Mouse (Mus musculus) hindbrain, embryonic 11.5 days (tissue): Measurements from ENCODE around the gene Moxd1. TPM values are rescaled to one million over a fixed set of nuclear protein-coding genes. Genes with fewer than 3 reads are reported as not detected.
A peak's percentile ranks its signal among the peaks of the same experiment; 100 is the strongest.
"Not testable (repeated sequence)": the region's sequence is repeated elsewhere in the genome, so short reads cannot be mapped to it uniquely, and the experiment has no call there.

Source experiments
- ATAC-seq: fragments of 200-750 bp; cut with Nextera tagmentation; 2 replicates; pipeline ENCODE4 v1.8.0; 2017; ENCODE audit warnings: mild to moderate bottlenecking, moderate TSS enrichment, moderate library complexity; ENCODE audit not compliant: low FRiP score
- DNase-seq: peaks from one replicate; pipeline ENCODE4 v3.0.0-alpha.2; 2015; ENCODE audit warnings: low spot score
- H3K27ac ChIP-seq: fragments of 300-500 bp; sonication (generic); 2 replicates; pipeline ENCODE4 v1.5.1; 2014; ENCODE audit warnings: mild to moderate bottlenecking, low read depth, low read length
- H3K27me3 ChIP-seq: fragments of 300-500 bp; sonication (generic); 2 replicates; pipeline ENCODE4 v1.6.1; 2014; ENCODE audit warnings: mild to moderate bottlenecking, low read length, moderate library complexity, mixed read lengths; ENCODE audit not compliant: control insufficient read depth, insufficient read depth
- H3K36me3 ChIP-seq: fragments of 300-500 bp; sonication (generic); 2 replicates; pipeline ENCODE4 v1.6.1; 2014; ENCODE audit warnings: mild to moderate bottlenecking, low read length, moderate library complexity, mixed read lengths; ENCODE audit not compliant: control insufficient read depth, insufficient read depth
- H3K4me1 ChIP-seq: fragments of 300-500 bp; sonication (generic); replicated peaks from 2 replicates; pipeline ENCODE4 v1.6.1; 2014; ENCODE audit warnings: low read length, mixed read lengths; ENCODE audit not compliant: control insufficient read depth, insufficient read depth
- H3K4me2 ChIP-seq: fragments of 300-500 bp; sonication (generic); replicated peaks from 2 replicates; pipeline ENCODE4 v1.6.1; 2014; ENCODE audit warnings: mild to moderate bottlenecking, low read depth, low read length
- H3K4me3 ChIP-seq: fragments of 300-500 bp; sonication (generic); 2 replicates; pipeline ENCODE4 v1.5.1; 2014; ENCODE audit warnings: low read depth, low read length
- H3K9ac ChIP-seq: fragments of 300-500 bp; sonication (generic); 2 replicates; pipeline ENCODE4 v1.6.1; 2014; ENCODE audit warnings: low read depth, low read length
- H3K9me3 ChIP-seq: fragments of 300-500 bp; sonication (generic); 2 replicates; pipeline ENCODE4 v1.6.1; 2016; ENCODE audit warnings: low read length; ENCODE audit not compliant: control insufficient read depth
- WGBS: fragments of 180-500 bp; shearing (Covaris S2); extraction: QIAGEN DNeasy Blood & Tissue Kit; methylation state at CpG from one replicate; pipeline ENCODE4 v1.1.7; 2014; 5-methylcytosine and 5-hydroxymethylcytosine counted together
- polyA plus RNA-seq: library from polyadenylated mRNA; unstranded; fragments of >200 nt; fragmentation: Nextera tagmentation; extraction: Ambion mirVana; gene quantifications from 2 replicates; pipeline ENCODE4 v1.2.1, GENCODE M21; 2014

The Moxd1 gene
- polyA plus RNA-seq, 1 experiment from 2014 or later, result 20.2 TPM

GRCm38 (mm10) chr10:24296608-24297007, 73.3 kb downstream of the Moxd1 start:
- Histone ChIP-seq H3K36me3 (no peaks in the 10 kb centered on the region), H3K4me1 (no peaks in the 10 kb centered on the region), H3K4me3 (no peak overlapping the region), H3K27ac (no peak overlapping the region), H3K27me3 (no peaks in the 10 kb centered on the region), H3K4me2 (no peak overlapping the region), H3K9ac (no peak overlapping the region), H3K9me3 (no peaks in the 10 kb centered on the region)
- WGBS, result 78% methylated on average over 4 of the region's 4 CpGs
- ATAC-seq, result no peak
- DNase-seq, result no peak

- H3K4me3 ChIP-seq, result no peak overlapping the region
- no peak overlapping the region for H3K27ac ChIP-seq
- H3K9ac ChIP-seq, result no peak overlapping the region
- no peak for ATAC-seq
- H3K9me3 ChIP-seq, result no peaks in the 10 kb centered on the region
- DNase-seq, result peak; percentile 80
- H3K4me1 ChIP-seq, result no peaks in the 10 kb centered on the region
- 0% methylated on average over 1 of the region's 1 CpGs for WGBS
- no peak overlapping the region for H3K4me2 ChIP-seq
- H3K36me3 ChIP-seq, result no peaks in the 10 kb centered on the region
- H3K27me3 ChIP-seq, result no peaks in the 10 kb centered on the region
Measured at GRCm38 (mm10) chr10:24297792-24298191, 74.5 kb downstream of the Moxd1 start.

- H3K27me3 ChIP-seq, result no peaks in the 10 kb centered on the region
- H3K4me1 ChIP-seq, result no peaks in the 10 kb centered on the region
- no peaks in the 10 kb centered on the region for H3K9me3 ChIP-seq
- WGBS, result 44% methylated on average over 2 of the region's 2 CpGs
- no peak overlapping the region for H3K27ac ChIP-seq
- DNase-seq, result peak; percentile 79
- no peak overlapping the region for H3K9ac ChIP-seq
- no peak overlapping the region for H3K4me3 ChIP-seq
- peak; percentile 76 for ATAC-seq
- no peaks in the 10 kb centered on the region for H3K36me3 ChIP-seq
- no peak overlapping the region for H3K4me2 ChIP-seq
Measured at GRCm38 (mm10) chr10:24298260-24299244, 75.2 kb downstream of the Moxd1 start.

- no peak overlapping the region for H3K4me3 ChIP-seq
- no peaks in the 10 kb centered on the region for H3K4me1 ChIP-seq
- no peak overlapping the region for H3K27ac ChIP-seq
- no peaks in the 10 kb centered on the region for H3K36me3 ChIP-seq
- no peaks in the 10 kb centered on the region for H3K27me3 ChIP-seq
- DNase-seq (peak; percentile 81), ATAC-seq (0 out of 2 replicates have a peak, but pooled peaks have one; percentile 63)
- no peaks in the 10 kb centered on the region for H3K9me3 ChIP-seq
- under 1% methylated on average over 9 of the region's 9 CpGs for WGBS
- H3K4me2 ChIP-seq, result no peak overlapping the region
- no peak overlapping the region for H3K9ac ChIP-seq
Measured at GRCm38 (mm10) chr10:24312191-24312611, 88.9 kb downstream of the Moxd1 start.

GRCm38 (mm10) chr10:24317126-24317836, 94.0 kb downstream of the Moxd1 start:
- Histone ChIP-seq H3K36me3 (no peaks in the 10 kb centered on the region), H3K4me2 (no peak overlapping the region), H3K9ac (no peak overlapping the region), H3K9me3 (no peaks in the 10 kb centered on the region), H3K27ac (no peak overlapping the region), H3K4me3 (no peak overlapping the region), H3K27me3 (no peaks in the 10 kb centered on the region), H3K4me1 (no peaks in the 10 kb centered on the region)
- ATAC-seq, result no peak; the same call in 1 of the 2 replicates
- WGBS, result 73% methylated on average over 19 of the region's 19 CpGs
- DNase-seq, result no peak

GRCm38 (mm10) chr10:24320326-24320725, 97.0 kb downstream of the Moxd1 start:
- Histone ChIP-seq H3K4me2 (no peak overlapping the region), H3K27me3 (no peaks in the 10 kb centered on the region), H3K9me3 (no peaks in the 10 kb centered on the region), H3K36me3 (no peaks in the 10 kb centered on the region), H3K27ac (no peak overlapping the region), H3K4me1 (no peaks in the 10 kb centered on the region), H3K9ac (no peak overlapping the region), H3K4me3 (no peak overlapping the region)
- no peak for DNase-seq
- no peak for ATAC-seq
- WGBS, result 85% methylated on average over 3 of the region's 3 CpGs

- no peaks in the 10 kb centered on the region for H3K4me1 ChIP-seq
- no peaks in the 10 kb centered on the region for H3K9me3 ChIP-seq
- no peak overlapping the region for H3K27ac ChIP-seq
- no peak overlapping the region for H3K9ac ChIP-seq
- H3K4me2 ChIP-seq, result no peak overlapping the region
- H3K36me3 ChIP-seq, result no peaks in the 10 kb centered on the region
- no peak for ATAC-seq
- DNase-seq, result no peak
- no peak overlapping the region for H3K4me3 ChIP-seq
- 88% methylated on average over 4 of the region's 4 CpGs for whole genome bisulfite sequencing
- no peaks in the 10 kb centered on the region for H3K27me3 ChIP-seq
Measured at GRCm38 (mm10) chr10:24323066-24323465, 99.7 kb downstream of the Moxd1 start.

GRCm38 (mm10) chr10:24327265-24327664, 103.9 kb downstream of the Moxd1 start:
- not testable (repeated sequence) for H3K4me1 ChIP-seq, H3K9me3 ChIP-seq, H3K4me3 ChIP-seq, DNase-seq, H3K9ac ChIP-seq, ATAC-seq, H3K27me3 ChIP-seq, H3K27ac ChIP-seq, H3K4me2 ChIP-seq, H3K36me3 ChIP-seq
- 46% methylated on average over 8 of the region's 8 CpGs for WGBS
